Mouse (Mus musculus) central nervous system, embryonic 11.5 days (tissue): ENCODE measurements around the gene Apon. TPM values are rescaled to one million over a fixed set of nuclear protein-coding genes. Genes with fewer than 3 reads are reported as not detected.

Source experiments
- polyA plus RNA-seq: library from polyadenylated mRNA; depleted of rRNA; stranded (reverse); fragments of >200 nt; gene quantifications from 2 replicates; pipeline ENCODE4 v1.2.3, GENCODE M21; 2012; rRNA removed

Gene Apon
- polyA plus RNA-seq: 0.98 and 1.0 TPM in 2 replicates

GRCm38 (mm10) chr10:128253677-128254255 is at the start of gene Apon:
TSS of gene Apon (plus strand) at chr10:128254096.

DNA sequence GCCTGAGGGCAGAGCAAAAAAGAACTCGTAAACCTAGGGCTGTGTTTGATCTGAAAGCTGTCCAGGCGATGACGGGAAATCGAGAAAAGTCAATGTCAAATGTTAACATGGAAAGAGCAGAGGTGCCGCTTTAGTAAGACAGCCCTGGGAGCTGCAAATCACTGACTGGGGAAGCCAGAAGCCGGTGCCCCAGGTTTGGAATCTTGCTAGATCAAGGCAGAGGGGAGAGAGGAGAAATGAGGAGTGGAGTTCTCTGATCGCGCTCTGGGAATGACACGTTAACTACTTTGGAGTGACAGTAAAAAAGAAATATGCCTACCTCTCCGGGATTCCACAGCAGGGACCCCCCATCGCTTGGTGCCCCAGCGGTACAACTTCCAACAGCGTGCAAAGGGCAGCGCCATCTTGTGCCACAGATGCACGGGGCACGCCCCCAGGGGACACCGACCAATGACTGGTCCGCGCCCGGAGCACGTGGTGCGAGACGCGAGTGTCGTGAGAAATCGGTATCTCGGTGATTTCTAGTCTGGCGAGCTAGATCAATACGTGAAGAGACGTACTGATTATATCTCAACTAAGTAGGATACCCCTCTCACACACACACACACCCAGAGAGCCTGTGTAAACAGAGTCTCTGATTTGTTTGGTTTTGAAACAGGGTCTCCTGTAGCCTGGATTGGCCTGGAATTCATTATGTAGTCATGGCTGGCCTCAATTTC is 42.3 kb upstream of the Apon start, which contains the start of gene Spryd4:
Spryd4 (minus strand) TSS at position 418 of the 719 bp plus-strand sequence.

DNA sequence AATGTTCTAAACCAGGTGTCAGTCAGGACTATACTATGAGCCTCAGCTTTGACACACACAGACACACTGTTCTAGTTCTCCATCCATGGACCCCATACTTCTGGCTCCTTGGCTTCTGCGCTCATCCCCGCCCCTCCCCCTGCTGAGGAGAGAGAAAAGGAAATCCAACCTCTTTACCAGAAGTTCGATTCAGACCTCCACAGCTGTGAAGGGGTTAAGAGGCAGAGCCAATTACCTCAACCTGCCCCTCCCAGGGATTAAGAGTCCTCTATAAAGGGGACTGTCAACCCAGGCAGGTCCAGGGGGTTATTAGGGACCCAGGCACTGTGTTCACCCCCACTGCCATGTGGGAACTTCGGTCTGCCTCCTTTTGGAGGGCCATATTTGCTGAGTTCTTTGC is 28.4 kb upstream of the Apon start, which contains the start of gene Mip:
Mip (plus strand) TSS at position 301 of the 400 bp plus-strand sequence.

GRCm38 (mm10) chr10:128231697-128232419 is 22.0 kb upstream of the Apon start, which contains the start of gene Timeless:
TSS of gene Timeless (plus strand) at chr10:128232065.

DNA sequence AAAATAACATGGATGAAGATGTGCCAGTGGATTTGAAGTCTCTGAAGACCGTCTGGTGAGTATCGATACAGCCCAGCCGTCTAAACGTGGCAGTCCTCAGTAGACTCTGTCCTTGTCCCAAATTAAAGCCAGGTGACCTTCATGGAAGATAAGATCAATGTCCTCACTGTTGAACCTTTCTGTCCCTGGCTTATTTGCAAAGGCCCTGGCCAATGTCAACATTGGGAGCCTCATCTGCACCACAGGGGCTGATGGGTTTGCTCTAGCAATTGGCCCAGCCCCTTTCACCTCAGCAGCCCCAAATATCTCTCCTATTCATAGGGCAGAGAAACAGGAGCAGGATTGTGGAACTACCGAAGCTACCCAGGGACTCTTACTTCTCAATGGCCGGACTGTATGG is 14.5 kb downstream of the Apon start, which contains the start of gene Apof:
Apof (plus strand) TSS at position 301 of the 400 bp plus-strand sequence.

GRCm38 (mm10) chr10:128270287-128270841 is 16.5 kb downstream of the Apon start, which contains the start of gene Stat2:
TSS of gene Stat2 (plus strand) at chr10:128270559.

DNA sequence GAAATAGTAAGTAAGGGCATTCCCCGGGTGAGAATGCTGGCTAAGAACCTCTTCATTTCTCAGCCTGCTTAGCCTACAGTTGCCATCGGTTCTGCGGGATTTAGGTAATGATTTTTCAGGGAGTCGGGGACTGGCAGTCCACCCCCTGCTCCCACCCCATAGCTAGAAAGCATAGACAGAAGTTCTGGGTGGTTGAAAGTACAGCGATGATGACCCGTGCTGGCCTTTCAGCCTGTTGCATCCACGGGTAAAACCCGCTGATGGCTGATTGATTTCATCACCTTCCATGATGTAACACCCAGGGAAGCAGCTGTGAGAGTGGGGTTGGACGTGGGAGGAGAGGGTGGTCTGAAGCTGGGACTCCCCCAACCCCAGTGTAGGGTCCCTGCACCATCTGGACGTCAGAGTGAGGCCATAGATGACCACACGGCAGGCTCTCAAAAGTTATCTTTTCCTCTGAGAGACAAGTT is 44.8 kb downstream of the Apon start, which contains the start of gene Il23a:
Il23a (minus strand) TSS at position 51 of the 470 bp plus-strand sequence.

DNA sequence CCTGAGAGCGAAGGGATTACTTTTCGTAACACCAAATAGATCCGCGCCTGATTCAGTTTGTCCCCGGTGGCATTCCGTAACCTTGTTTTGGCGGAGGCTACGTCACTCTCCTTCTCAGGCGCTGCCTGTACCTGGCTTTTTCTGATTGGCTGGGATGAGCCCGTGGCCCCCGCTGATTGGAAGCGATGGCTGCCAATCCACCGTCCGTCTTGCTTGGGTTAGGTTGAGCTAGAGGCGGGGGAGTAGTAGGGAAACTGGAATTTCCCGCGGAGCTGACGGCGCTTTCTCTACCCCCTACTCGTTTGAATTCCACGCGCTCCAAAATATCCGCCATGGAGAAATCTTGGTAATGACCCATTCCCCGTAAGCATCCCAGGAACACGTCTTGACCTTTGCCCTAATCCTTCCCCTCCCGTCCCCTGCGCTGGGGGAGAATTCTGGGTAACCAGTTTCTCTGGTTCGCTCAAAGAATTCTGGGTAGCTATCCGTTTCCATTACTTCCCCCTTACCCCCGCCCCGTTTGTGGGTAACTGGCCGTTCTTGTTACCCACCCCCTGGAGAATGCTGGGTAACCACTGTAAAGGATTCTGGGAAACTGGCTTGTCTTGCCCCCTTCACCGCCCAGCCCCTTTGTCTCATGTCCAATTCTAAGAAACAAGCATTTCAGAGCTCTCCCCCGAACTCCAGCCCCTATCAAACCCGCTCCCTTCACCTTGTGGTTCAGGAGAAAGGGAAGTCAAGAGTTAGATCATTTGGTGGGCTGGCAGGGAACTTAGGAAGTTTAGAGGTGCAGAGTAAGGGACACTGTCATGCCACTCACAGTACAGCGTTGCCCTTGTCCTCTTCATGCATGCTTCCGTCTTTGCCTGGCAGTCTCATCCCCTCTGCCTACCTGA is 49.5 kb downstream of the Apon start, which contains the start of gene Pan2:
Pan2 (plus strand) TSS at position 210 of the 896 bp plus-strand sequence.

Other genes with a start within 250 kb of the Apon start
- gene Hsd17b6, start 246.5 kb upstream of the Apon start, polyA plus RNA-seq: not detected in 2 replicates
- 73.8 and 80.4 TPM in 2 replicates for gene Prim1, start 238.9 kb upstream of the Apon start, polyA plus RNA-seq
- gene Naca, start 218.5 kb upstream of the Apon start, polyA plus RNA-seq: 619 and 820 TPM in 2 replicates
- 129 and 150 TPM in 2 replicates for gene Ptges3, start 195.1 kb upstream of the Apon start, polyA plus RNA-seq
- gene Atp5b, start 170.8 kb upstream of the Apon start, polyA plus RNA-seq: 1,057 and 1,253 TPM in 2 replicates
- gene Baz2a, start 162.5 kb upstream of the Apon start, polyA plus RNA-seq: 31.9 and 36.9 TPM in 2 replicates
- 33.3 and 69.7 TPM in 2 replicates for gene Rbms2, start 73.8 kb upstream of the Apon start, polyA plus RNA-seq
- 2.6 and 4.6 TPM in 2 replicates for gene Gls2, start 59.6 kb upstream of the Apon start, polyA plus RNA-seq
- 13.5 and 17.9 TPM in 2 replicates for gene Spryd4, start 42.3 kb upstream of the Apon start, polyA plus RNA-seq
- 0.13 and 0.30 TPM in 2 replicates for gene Mip, start 28.3 kb upstream of the Apon start, polyA plus RNA-seq
- gene Timeless, start 22.0 kb upstream of the Apon start, polyA plus RNA-seq: 42.7 and 53.6 TPM in 2 replicates
- 0.80 and 1.4 TPM in 2 replicates for gene Apof, start 14.6 kb downstream of the Apon start, polyA plus RNA-seq
- gene Stat2, start 16.5 kb downstream of the Apon start, polyA plus RNA-seq: 21.3 and 22.5 TPM in 2 replicates
- gene Il23a, start 44.7 kb downstream of the Apon start, polyA plus RNA-seq: 0.11 and 0.17 TPM in 2 replicates
- gene Pan2, start 49.2 kb downstream of the Apon start, polyA plus RNA-seq: 45.0 and 49.8 TPM in 2 replicates
- 134 and 148 TPM in 2 replicates for gene Cnpy2, start 68.4 kb downstream of the Apon start, polyA plus RNA-seq
- 120 and 162 TPM in 2 replicates for gene Cs, start 83.6 kb downstream of the Apon start, polyA plus RNA-seq
- 32.1 and 35.4 TPM in 2 replicates for gene Coq10a, start 114.9 kb downstream of the Apon start, polyA plus RNA-seq
- gene Ankrd52, start 123.0 kb downstream of the Apon start, polyA plus RNA-seq: 45.2 and 47.7 TPM in 2 replicates
- 0.65 and 1.1 TPM in 2 replicates for gene Slc39a5, start 147.1 kb downstream of the Apon start, polyA plus RNA-seq
- 80.3 and 86.7 TPM in 2 replicates for gene Nabp2, start 157.4 kb downstream of the Apon start, polyA plus RNA-seq
- 36.8 and 42.2 TPM in 2 replicates for gene Rnf41, start 157.6 kb downstream of the Apon start, polyA plus RNA-seq
- gene Smarcc2, start 205.2 kb downstream of the Apon start, polyA plus RNA-seq: 251 and 263 TPM in 2 replicates
- 1,634 and 1,720 TPM in 2 replicates for gene Myl6, start 240.0 kb downstream of the Apon start, polyA plus RNA-seq
- gene Myl6b, start 244.6 kb downstream of the Apon start, polyA plus RNA-seq: 15.8 and 16.8 TPM in 2 replicates